Mouse (Mus musculus): ENCODE results near the gene Zfp768. TPM values are rescaled to one million over a fixed set of nuclear protein-coding genes. Genes with fewer than 3 reads are reported as not detected.

Zfp768 gene
- polyA plus RNA-seq, 1 experiment = 20.7 TPM

DNA sequence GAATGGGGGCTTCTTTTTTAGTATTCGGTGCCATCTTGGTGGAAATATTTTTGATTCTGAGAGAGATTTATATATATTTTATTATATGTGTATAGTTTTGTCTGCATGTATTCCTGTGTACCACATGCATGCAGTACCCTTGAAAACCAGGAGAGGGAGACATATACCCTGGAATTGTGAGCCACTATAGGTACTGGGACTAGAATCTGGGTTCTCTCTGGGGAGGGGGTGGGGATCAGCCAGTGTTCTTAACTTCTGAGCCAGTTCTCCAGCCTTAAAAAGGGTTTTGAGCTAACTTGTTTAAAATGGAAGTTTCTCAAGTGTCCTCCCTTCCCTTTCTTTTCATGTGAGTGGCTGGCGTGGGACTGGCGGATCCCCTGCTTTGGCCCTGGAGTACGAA, 36.5 kb downstream of the Zfp768 start:
- TF ChIP-seq POLR2A (IDR thresholded peaks at IDR 0.05; ENCODE audit: low read depth, low read length) = no peak
- TF ChIP-seq CTCF (IDR thresholded peaks at IDR 0.05; ENCODE audit: borderline replicate concordance, insufficient read depth, low read length) = no peak
- Histone ChIP-seq H3K27ac (ENCODE audit: insufficient read depth, low read length) (no peak overlapping the region), H3K4me3 (ENCODE audit: insufficient read depth, low read length) (no peak overlapping the region), H3K4me1 (ENCODE audit: control insufficient read depth, insufficient read depth, low read length) (no peaks in the 10 kb centered on the region)

DNA sequence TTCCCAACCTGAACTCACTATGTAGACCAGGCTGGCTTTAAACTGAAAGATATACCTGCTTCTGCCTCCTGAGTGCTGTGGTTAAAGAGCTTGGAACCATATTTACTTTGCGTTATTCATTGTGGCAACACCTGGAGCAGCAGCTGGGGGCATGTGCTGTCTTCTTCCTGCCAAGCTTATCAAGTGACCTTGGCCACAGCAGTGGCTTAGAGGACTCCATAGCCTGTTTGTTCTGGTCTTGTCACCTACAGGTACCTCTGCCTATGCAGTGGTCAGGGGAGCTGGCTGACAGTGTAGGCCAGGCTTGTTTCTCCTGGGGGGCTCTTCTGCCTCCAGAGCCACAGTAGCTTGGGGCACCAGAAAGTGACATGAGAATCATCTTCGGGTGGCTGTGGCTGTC, 37.0 kb downstream of the Zfp768 start:
- Histone ChIP-seq H3K4me1 (ENCODE audit: control insufficient read depth, insufficient read depth, low read length) (no peaks in the 10 kb centered on the region), H3K4me3 (ENCODE audit: insufficient read depth, low read length) (no peak overlapping the region), H3K27ac (ENCODE audit: insufficient read depth, low read length) (no peak overlapping the region)
- TF ChIP-seq CTCF (IDR thresholded peaks at IDR 0.05; ENCODE audit: borderline replicate concordance, insufficient read depth, low read length) (no peak), POLR2A (IDR thresholded peaks at IDR 0.05; ENCODE audit: low read depth, low read length) (no peak)

DNA sequence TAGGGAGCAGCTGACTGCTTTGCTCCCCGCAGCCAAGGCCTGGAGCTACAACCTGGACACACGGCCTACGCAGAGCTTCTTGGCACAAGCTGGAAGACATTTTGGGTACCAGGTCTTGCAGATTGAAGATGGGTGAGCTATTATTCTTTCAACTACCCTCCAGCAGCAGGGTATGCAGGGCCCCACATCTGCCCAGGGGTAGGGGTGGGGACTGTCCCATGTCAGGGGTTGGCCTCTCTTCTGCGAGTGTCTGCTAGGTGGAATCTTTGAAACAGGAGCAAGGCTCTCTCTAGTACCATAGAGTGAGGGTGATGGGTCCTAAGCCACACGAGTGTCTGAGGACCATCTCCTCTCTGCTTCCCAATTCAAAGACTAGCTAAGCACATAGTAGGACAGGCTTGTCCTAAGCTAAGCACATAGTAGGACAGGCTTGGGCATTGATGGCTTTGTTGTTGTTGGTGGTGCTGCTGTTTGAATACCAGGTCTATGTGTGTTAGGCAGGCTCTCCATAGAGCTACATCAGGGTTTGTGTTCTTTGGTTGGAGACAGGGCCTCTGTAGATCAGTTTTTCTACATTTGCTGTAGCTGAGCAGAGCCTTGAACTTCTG, 47.7 kb downstream of the Zfp768 start:
- TF ChIP-seq POLR2A (IDR thresholded peaks at IDR 0.05; ENCODE audit: low read depth, low read length) = no peak
- TF ChIP-seq CTCF (IDR thresholded peaks at IDR 0.05; ENCODE audit: borderline replicate concordance, insufficient read depth, low read length) = no peak
- Histone ChIP-seq H3K4me3 (ENCODE audit: insufficient read depth, low read length) (no peak overlapping the region), H3K4me1 (ENCODE audit: control insufficient read depth, insufficient read depth, low read length) (no peaks in the 10 kb centered on the region), H3K27ac (ENCODE audit: insufficient read depth, low read length) (no peak overlapping the region)

DNA sequence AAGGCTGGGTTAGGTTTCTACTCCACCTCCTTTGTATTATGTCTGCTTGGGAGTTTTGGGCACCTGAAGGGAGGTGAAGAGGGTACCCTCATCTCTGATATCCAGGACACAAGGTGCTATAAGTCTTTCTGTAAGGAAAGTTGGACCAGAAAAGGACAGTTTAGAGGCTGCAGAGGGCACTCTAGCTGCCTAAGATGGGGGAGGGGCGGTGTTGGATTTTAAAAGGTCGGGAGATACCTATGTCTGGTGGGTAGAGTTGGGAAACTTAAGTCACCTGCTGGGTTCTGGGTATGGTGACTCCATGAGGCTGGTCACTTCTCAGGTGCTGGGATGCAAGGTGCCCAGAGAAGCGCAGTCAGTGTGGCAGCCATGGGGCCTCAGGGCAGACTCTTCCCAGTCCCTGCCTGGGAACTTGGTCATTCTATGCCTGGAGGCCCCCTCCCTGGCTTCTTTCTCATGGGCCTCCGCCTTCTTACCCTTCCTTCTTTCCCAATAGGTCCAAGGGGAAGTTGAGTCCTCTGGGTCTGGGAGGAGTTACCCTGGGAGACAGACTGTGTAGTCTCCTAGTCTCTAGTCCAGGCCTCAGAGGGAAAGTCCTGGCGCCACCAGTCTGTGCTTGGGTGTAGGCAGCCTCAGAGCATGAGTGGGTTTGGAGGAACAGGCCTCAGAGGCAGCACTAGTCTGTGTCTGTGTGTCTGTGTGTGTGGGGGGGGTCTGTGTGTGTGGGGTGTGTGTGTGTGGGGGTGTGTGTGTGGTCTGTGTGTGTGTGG, 48.4 kb downstream of the Zfp768 start:
- TF ChIP-seq CTCF (IDR thresholded peaks at IDR 0.05; ENCODE audit: borderline replicate concordance, insufficient read depth, low read length) = no peak
- no peak overlapping the region for H3K4me3 ChIP-seq (ENCODE audit: insufficient read depth, low read length)
- H3K27ac ChIP-seq (ENCODE audit: insufficient read depth, low read length) = no peak overlapping the region
- no peaks in the 10 kb centered on the region for H3K4me1 ChIP-seq (ENCODE audit: control insufficient read depth, insufficient read depth, low read length)

DNA sequence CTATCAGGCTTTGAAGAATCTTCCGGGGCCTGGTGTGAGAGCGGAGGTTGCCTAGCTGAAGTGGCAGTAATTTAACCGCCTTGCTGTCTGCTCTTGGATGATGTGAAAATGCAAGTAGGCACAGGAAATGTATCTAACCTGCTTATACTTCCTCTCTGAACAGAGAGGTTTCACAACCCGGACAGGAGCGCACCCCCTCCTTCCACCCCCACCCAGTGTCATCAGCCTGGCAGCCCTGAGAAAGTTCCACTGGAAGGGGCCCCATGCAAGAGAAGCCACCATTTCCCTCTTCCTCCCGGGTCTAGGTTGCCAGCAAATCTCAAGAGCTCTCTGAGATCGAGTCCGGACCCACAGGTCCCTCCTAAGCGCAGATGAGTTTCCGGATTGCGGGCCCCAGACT, 49.3 kb downstream of the Zfp768 start, which contains the start of gene Itgal:
Itgal (plus strand) TSS at position 163 of the 400 bp plus-strand sequence.
- H3K4me3 ChIP-seq (ENCODE audit: insufficient read depth, low read length) = no peak within 1 kb of the TSS
- TF ChIP-seq POLR2A (IDR thresholded peaks at IDR 0.05; ENCODE audit: low read depth, low read length) (no peak), CTCF (IDR thresholded peaks at IDR 0.05; ENCODE audit: borderline replicate concordance, insufficient read depth, low read length) (no peak)
- H3K4me1 ChIP-seq (ENCODE audit: control insufficient read depth, insufficient read depth, low read length) = no peaks in the 10 kb centered on the region
- H3K27ac ChIP-seq (ENCODE audit: insufficient read depth, low read length) = no peak within 1 kb of the TSS

Other genes with a start within 250 kb of the Zfp768 start
- 0.25 TPM in 1 of 2 replicates, not detected in the other for gene Qprt, start 223.4 kb downstream of the Zfp768 start, polyA plus RNA-seq (2011; ENCODE audit: insufficient read length, low read depth, missing spikeins)
- gene Spn, start 207.8 kb downstream of the Zfp768 start, polyA plus RNA-seq (2011; ENCODE audit: insufficient read length, low read depth, missing spikeins) = not detected in 2 replicates
- gene Cd2bp2, start 149.5 kb downstream of the Zfp768 start, polyA plus RNA-seq (2011; ENCODE audit: insufficient read length, low read depth, missing spikeins) = 66.3 and 74.3 TPM in 2 replicates
- 37.0 and 37.5 TPM in 2 replicates for gene Tbc1d10b, start 137.1 kb downstream of the Zfp768 start, polyA plus RNA-seq (2011; ENCODE audit: insufficient read length, low read depth, missing spikeins)
- gene Mylpf, start 136.7 kb downstream of the Zfp768 start, polyA plus RNA-seq (2011; ENCODE audit: insufficient read length, low read depth, missing spikeins) = 1.4 and 1.7 TPM in 2 replicates
- gene Zfp553, start 112.5 kb downstream of the Zfp768 start, polyA plus RNA-seq (2011; ENCODE audit: insufficient read length, low read depth, missing spikeins) = 11.0 and 12.4 TPM in 2 replicates
- gene Sept1, start 112.5 kb downstream of the Zfp768 start, polyA plus RNA-seq (2011; ENCODE audit: insufficient read length, low read depth, missing spikeins) = 3.9 and 4.2 TPM in 2 replicates
- gene Zfp771, start 101.3 kb downstream of the Zfp768 start, polyA plus RNA-seq (2011; ENCODE audit: insufficient read length, low read depth, missing spikeins) = 21.3 and 24.3 TPM in 2 replicates
- 29.0 and 30.6 TPM in 2 replicates for gene Dctpp1, start 84.9 kb downstream of the Zfp768 start, polyA plus RNA-seq (2011; ENCODE audit: insufficient read length, low read depth, missing spikeins)
- 25.9 and 29.4 TPM in 2 replicates for gene Sephs2, start 71.5 kb downstream of the Zfp768 start, polyA plus RNA-seq (2011; ENCODE audit: insufficient read length, low read depth, missing spikeins)
- 0.20 and 0.56 TPM in 2 replicates for gene Itgal, start 49.3 kb downstream of the Zfp768 start, polyA plus RNA-seq (2011; ENCODE audit: insufficient read length, low read depth, missing spikeins)
- 4.5 and 7.0 TPM in 2 replicates for gene Zfp747, start 30.5 kb upstream of the Zfp768 start, polyA plus RNA-seq (2011; ENCODE audit: insufficient read length, low read depth, missing spikeins)
- gene 9130019O22Rik, start 41.6 kb upstream of the Zfp768 start, polyA plus RNA-seq (2011; ENCODE audit: insufficient read length, low read depth, missing spikeins) = 1.6 and 2.1 TPM in 2 replicates
- gene E430018J23Rik, start 48.0 kb upstream of the Zfp768 start, polyA plus RNA-seq (2011; ENCODE audit: insufficient read length, low read depth, missing spikeins) = 5.3 and 7.1 TPM in 2 replicates
- 3.3 and 5.0 TPM in 2 replicates for gene Zfp764, start 61.2 kb upstream of the Zfp768 start, polyA plus RNA-seq (2011; ENCODE audit: insufficient read length, low read depth, missing spikeins)
- gene Zfp688, start 76.5 kb upstream of the Zfp768 start, polyA plus RNA-seq (2011; ENCODE audit: insufficient read length, low read depth, missing spikeins) = 9.6 and 11.0 TPM in 2 replicates
- gene Zfp689, start 103.6 kb upstream of the Zfp768 start, polyA plus RNA-seq (2011; ENCODE audit: insufficient read length, low read depth, missing spikeins) = 1.8 and 3.2 TPM in 2 replicates
- gene Prr14, start 114.0 kb upstream of the Zfp768 start, polyA plus RNA-seq (2011; ENCODE audit: insufficient read length, low read depth, missing spikeins) = 73.6 and 83.0 TPM in 2 replicates
- 54.2 and 58.1 TPM in 2 replicates for gene Fbrs, start 133.6 kb upstream of the Zfp768 start, polyA plus RNA-seq (2011; ENCODE audit: insufficient read length, low read depth, missing spikeins)
- 63.8 and 64.6 TPM in 2 replicates for gene Srcap, start 166.4 kb upstream of the Zfp768 start, polyA plus RNA-seq (2011; ENCODE audit: insufficient read length, low read depth, missing spikeins)
- 10.3 and 12.0 TPM in 2 replicates for gene Gm42715, start 174.0 kb upstream of the Zfp768 start, polyA plus RNA-seq (2011; ENCODE audit: insufficient read length, low read depth, missing spikeins)
- gene Tmem265, start 215.8 kb upstream of the Zfp768 start, polyA plus RNA-seq (2011; ENCODE audit: insufficient read length, low read depth, missing spikeins) = not detected in 2 replicates
- gene Phkg2, start 227.8 kb upstream of the Zfp768 start, polyA plus RNA-seq (2011; ENCODE audit: insufficient read length, low read depth, missing spikeins) = 29.6 and 31.2 TPM in 2 replicates
- 1.5 and 3.6 TPM in 2 replicates for gene Ccdc189, start 243.0 kb upstream of the Zfp768 start, polyA plus RNA-seq (2011; ENCODE audit: insufficient read length, low read depth, missing spikeins)
- gene Rnf40, start 243.2 kb upstream of the Zfp768 start, polyA plus RNA-seq (2011; ENCODE audit: insufficient read length, low read depth, missing spikeins) = 34.2 and 34.6 TPM in 2 replicates

Data from embryonic fibroblast, embryonic 13.5 days (primary cell).